22 mouse cellular contexts compared by ENCODE assay signal in genomic region chr13:16769409-16769808, GRCm38 (mm10).
DNase-seq lines count a peak whose midpoint lies in the region; ATAC-seq and TF ChIP-seq lines count a peak whose summit lies in the region.
"Had no signal": no experiment of that assay in that cellular context is flagged by ENCODE, and none has a peak within 500 bp of the region (broad histone marks: within the 10 kb centered on the region; RNA-seq: fewer than 3 reads in every experiment).

No protein-coding gene starts in this region.

- H3K36me3 ChIP-seq in ES-Bruce4 (ENCODE audit: control insufficient read depth, insufficient read depth, low read length, poor library complexity, severe bottlenecking) = no peaks in the 10 kb centered on the region
- H3K36me3 ChIP-seq in limb, embryonic 10.5 days = no peaks in the 10 kb centered on the region
- no peaks in the 10 kb centered on the region for H3K36me3 ChIP-seq in liver, embryonic 12.5 days
- H3K36me3 ChIP-seq: embryonic facial prominence, embryonic 13.5 days; forebrain, embryonic 15.5 days; heart, embryonic 13.5 days; hindbrain, embryonic 12.5 days had no signal

- no peak for ATAC-seq in liver, embryonic 12.5 days
- ATAC-seq: CD4-positive, CD25-positive, alpha-beta regulatory T cell, adult 4 months; forebrain, embryonic 15.5 days; hindbrain, embryonic 16.5 days had no signal

- no peaks in the 10 kb centered on the region for H3K27me3 ChIP-seq in ES-Bruce4 (ENCODE audit: control insufficient read depth, insufficient read depth, low read length, poor library complexity, severe bottlenecking)
- H3K27me3 ChIP-seq in limb, embryonic 10.5 days (ENCODE audit: low read depth, poor library complexity, severe bottlenecking) = no peaks in the 10 kb centered on the region
- H3K27me3 ChIP-seq in liver, embryonic 12.5 days (replicated peaks) = no peaks in the 10 kb centered on the region
- H3K27me3 ChIP-seq: embryonic facial prominence, embryonic 13.5 days; forebrain, embryonic 15.5 days; heart, embryonic 13.5 days; hindbrain, embryonic 12.5 days had no signal

- peak; percentile 33; the same call in 1 of the 2 replicates for TF ChIP-seq EP300 in ES-Bruce4 (IDR thresholded peaks at IDR 0.05; ENCODE audit: insufficient read depth, low read depth, low read length)

- H3K4me3 ChIP-seq in ES-Bruce4 (ENCODE audit: low read depth, low read length) = no peak overlapping the region
- H3K4me3 ChIP-seq in limb, embryonic 10.5 days = no peak overlapping the region
- no peak overlapping the region for H3K4me3 ChIP-seq in liver, embryonic 12.5 days
- H3K4me3 ChIP-seq: embryonic facial prominence, embryonic 13.5 days; forebrain, embryonic 15.5 days; heart, embryonic 13.5 days; hindbrain, embryonic 12.5 days had no signal

- no peak overlapping the region for H3K4me2 ChIP-seq in liver, embryonic 12.5 days
- H3K4me2 ChIP-seq: embryonic facial prominence, embryonic 13.5 days; forebrain, embryonic 15.5 days; heart, embryonic 13.5 days; hindbrain, embryonic 12.5 days had no signal

- peaks cover 2% of the 10 kb centered on the region for H3K4me1 ChIP-seq in ES-Bruce4 (ENCODE audit: control insufficient read depth, insufficient read depth, low read length)
- H3K4me1 ChIP-seq in limb, embryonic 10.5 days = peaks cover 9% of the 10 kb centered on the region; the same call in 1 of the 2 replicates
- H3K4me1 ChIP-seq in liver, embryonic 12.5 days = no peaks in the 10 kb centered on the region
- H3K4me1 ChIP-seq: forebrain, embryonic 15.5 days; hindbrain, embryonic 12.5 days had no signal

- no peak for TF ChIP-seq POLR2A in ES-Bruce4 (IDR thresholded peaks at IDR 0.05; ENCODE audit: insufficient read depth, low read length)

- H3K27ac ChIP-seq in ES-Bruce4 (ENCODE audit: insufficient read depth, low read length) = peak overlapping the region; percentile 33; the same call in 1 of the 2 replicates
- peak overlapping the region; percentile 38; the same call in 1 of the 2 replicates for H3K27ac ChIP-seq in limb, embryonic 10.5 days
- H3K27ac ChIP-seq in liver, embryonic 12.5 days = no peak overlapping the region
- H3K27ac ChIP-seq: embryonic facial prominence, embryonic 13.5 days; forebrain, embryonic 15.5 days; heart, embryonic 13.5 days; hindbrain, embryonic 12.5 days had no signal

- no peak overlapping the region for H3K9ac ChIP-seq in ES-Bruce4 (ENCODE audit: low read depth, poor library complexity, severe bottlenecking)
- no peak overlapping the region for H3K9ac ChIP-seq in liver, embryonic 12.5 days
- H3K9ac ChIP-seq: embryonic facial prominence, embryonic 13.5 days; forebrain, embryonic 15.5 days; heart, embryonic 13.5 days; hindbrain, embryonic 12.5 days had no signal

- DNase-seq in embryo, embryonic 10 days (ENCODE audit: low spot score) = peak; percentile 5
- no peak for DNase-seq in embryo, embryonic 9.5 days (ENCODE audit: extremely low spot score)
- DNase-seq in R1 (ENCODE audit: low read depth, low spot score) = peak; percentile 87
- DNase-seq in limb, embryonic 10.5 days (ENCODE audit: low spot score) = no peak
- no peak for DNase-seq in spleen, adult 18-20 months
- DNase-seq in left cerebral cortex, adult 11 months (ENCODE audit: low spot score) = no peak
- DNase-seq: adrenal gland, adult 2 months; adrenal gland, postnatal 25 days; B cell, adult 2 months; cerebellum, adult 2 months; cerebellum, postnatal 10 days; gastrocnemius, postnatal 36 days; heart, adult 11 months; heart, postnatal 4 days had no signal

- 55% methylated on average over 2 of the region's 2 CpGs for WGBS in limb, embryonic 10.5 days
- 32% methylated on average over 2 of the region's 2 CpGs for WGBS in liver, embryonic 12.5 days (ENCODE audit: insufficient replicate concordance)

- no peaks in the 10 kb centered on the region for H3K9me3 ChIP-seq in ES-Bruce4 (replicated peaks; ENCODE audit: control insufficient read depth, insufficient read depth, low read length, poor library complexity, severe bottlenecking)
- H3K9me3 ChIP-seq in limb, embryonic 10.5 days (replicated peaks) = no peaks in the 10 kb centered on the region
- no peaks in the 10 kb centered on the region for H3K9me3 ChIP-seq in liver, embryonic 12.5 days (replicated peaks)
- H3K9me3 ChIP-seq: embryonic facial prominence, embryonic 13.5 days; forebrain, embryonic 15.5 days; heart, embryonic 13.5 days; hindbrain, embryonic 12.5 days had no signal

- no peak for TF ChIP-seq CTCF in ES-Bruce4 (IDR thresholded peaks at IDR 0.05; ENCODE audit: low read depth, low read length)

Comparison
In these comparisons a context has a peak if more than half of its experiments do, and no peak if none do; other contexts are left out.
1. DNase-seq: peak in embryo, embryonic 10 days (single experiment) and R1 (single experiment); none in embryo, embryonic 9.5 days (single experiment), limb, embryonic 10.5 days (single experiment), spleen, adult 18-20 months (0 of 2) and left cerebral cortex, adult 11 months (single experiment).